Mouse (Mus musculus) erythroblast, embryonic 14.5 days (primary cell): ENCODE results near the gene Tedc1. TPM values are rescaled to one million over a fixed set of nuclear protein-coding genes. Genes with fewer than 3 reads are reported as not detected.

Experiments used
- H3K27me3 ChIP-seq: 2 replicates; pipeline ENCODE4 v1.6.1; 2012; ENCODE audit warnings: inconsistent platforms; ENCODE audit not compliant: control insufficient read depth
- H3K36me3 ChIP-seq: 2 replicates; pipeline ENCODE4 v1.6.1; 2012; ENCODE audit warnings: mild to moderate bottlenecking, inconsistent platforms; ENCODE audit not compliant: control insufficient read depth
- H3K4me1 ChIP-seq: 2 replicates; pipeline ENCODE4 v1.6.1; 2012; ENCODE audit warnings: inconsistent platforms; ENCODE audit not compliant: control insufficient read depth
- H3K4me3 ChIP-seq: replicated peaks from 2 replicates; pipeline ENCODE3; 2012; ENCODE audit warnings: moderate library complexity, mild to moderate bottlenecking, inconsistent platforms
- H3K9me3 ChIP-seq: 2 replicates; pipeline ENCODE4 v1.6.1; 2012; ENCODE audit warnings: low read length, inconsistent platforms, mixed read lengths; ENCODE audit not compliant: control insufficient read depth
- GATA1 ChIP-seq: IDR thresholded peaks from 2 replicates; pipeline ENCODE4 v1.6.1; 2012; ENCODE audit warnings: low read length, inconsistent platforms, mixed read lengths
- TAL1 ChIP-seq: IDR thresholded peaks from 3 replicates; pipeline ENCODE4 v1.6.1; 2012; ENCODE audit warnings: low read length, inconsistent platforms, mixed read lengths
- polyA plus RNA-seq: library from polyadenylated mRNA; stranded (reverse); fragments of >175 nt; gene quantifications from 2 replicates; pipeline ENCODE4 v1.2.3, GENCODE M21; 2012

Tedc1 gene
- polyA plus RNA-seq, 1 experiment = 2.9 TPM

GRCm38 (mm10) chr12:113157521-113157920, 1.3 kb downstream of the Tedc1 start:
- Histone ChIP-seq H3K4me3 (peak overlapping the region; percentile 72), H3K4me1 (peaks cover 43% of the 10 kb centered on the region), H3K36me3 (peaks cover 42% of the 10 kb centered on the region), H3K27me3 (peaks cover 13% of the 10 kb centered on the region), H3K9me3 (no peaks in the 10 kb centered on the region)
- TF ChIP-seq GATA1 (no peak), TAL1 (no peak)

- Histone ChIP-seq H3K4me3 (no peak overlapping the region), H3K27me3 (peaks cover 9% of the 10 kb centered on the region), H3K9me3 (no peaks in the 10 kb centered on the region), H3K36me3 (peaks cover 47% of the 10 kb centered on the region), H3K4me1 (peaks cover 39% of the 10 kb centered on the region)
- TF ChIP-seq TAL1 (no peak), GATA1 (no peak)
These were observed 1.8 kb downstream of the Tedc1 start for GRCm38 (mm10) chr12:113157971-113158370.

GRCm38 (mm10) chr12:113163561-113164006, 7.4 kb downstream of the Tedc1 start:
- TF ChIP-seq GATA1 = no peak
- TF ChIP-seq TAL1 = no peak
- H3K9me3 ChIP-seq = no peaks in the 10 kb centered on the region
- peaks cover 7% of the 10 kb centered on the region for H3K4me1 ChIP-seq
- peaks cover 56% of the 10 kb centered on the region for H3K36me3 ChIP-seq
- H3K27me3 ChIP-seq = no peaks in the 10 kb centered on the region
- no peak overlapping the region for H3K4me3 ChIP-seq

- Histone ChIP-seq H3K4me3 (no peak overlapping the region), H3K9me3 (no peaks in the 10 kb centered on the region), H3K4me1 (peaks cover 5% of the 10 kb centered on the region)
These were observed 11.9 kb downstream of the Tedc1 start for GRCm38 (mm10) chr12:113168031-113168536.

GRCm38 (mm10) chr12:113176960-113177725, 20.9 kb downstream of the Tedc1 start:
- TF ChIP-seq TAL1 (no peak), GATA1 (no peak)
- no peaks in the 10 kb centered on the region for H3K9me3 ChIP-seq
- no peaks in the 10 kb centered on the region for H3K4me1 ChIP-seq
- H3K36me3 ChIP-seq = no peaks in the 10 kb centered on the region
- no peak overlapping the region for H3K4me3 ChIP-seq
- no peaks in the 10 kb centered on the region for H3K27me3 ChIP-seq

More at GRCm38 (mm10) chr12:113168031-113168536, 11.9 kb downstream of the Tedc1 start:
- Histone ChIP-seq H3K27me3 (no peaks in the 10 kb centered on the region), H3K36me3 (peaks cover 18% of the 10 kb centered on the region)
- TF ChIP-seq GATA1 (no peak), TAL1 (no peak)

GRCm38 (mm10) chr12:113181020-113181419, 24.8 kb downstream of the Tedc1 start:
- H3K4me1 ChIP-seq = no peaks in the 10 kb centered on the region
- peaks cover 17% of the 10 kb centered on the region for H3K27me3 ChIP-seq
- TF ChIP-seq TAL1 = no peak
- TF ChIP-seq GATA1 = no peak
- no peaks in the 10 kb centered on the region; the same call in 1 of the 2 replicates for H3K9me3 ChIP-seq
- H3K4me3 ChIP-seq = no peak overlapping the region
- H3K36me3 ChIP-seq = no peaks in the 10 kb centered on the region

- H3K4me1 ChIP-seq = peaks cover 6% of the 10 kb centered on the region
- H3K9me3 ChIP-seq = peaks cover 9% of the 10 kb centered on the region
- peaks cover 45% of the 10 kb centered on the region for H3K27me3 ChIP-seq
- H3K36me3 ChIP-seq = no peaks in the 10 kb centered on the region
- TF ChIP-seq TAL1 (no peak), GATA1 (no peak)
- no peak overlapping the region for H3K4me3 ChIP-seq
These were observed 28.7 kb downstream of the Tedc1 start for GRCm38 (mm10) chr12:113184945-113185344.

- peaks cover 6% of the 10 kb centered on the region for H3K4me1 ChIP-seq
- no peaks in the 10 kb centered on the region for H3K36me3 ChIP-seq
- H3K4me3 ChIP-seq = no peak within 1 kb of the TSS
- TF ChIP-seq GATA1 (no peak), TAL1 (no peak)
- H3K9me3 ChIP-seq = peaks cover 9% of the 10 kb centered on the region
- H3K27me3 ChIP-seq = peaks cover 45% of the 10 kb centered on the region
These were observed 29.4 kb downstream of the Tedc1 start, which contains the start of gene Tmem121 for GRCm38 (mm10) chr12:113185442-113186291. TSS of gene Tmem121 (plus strand) at chr12:113185930.
